Mouse (Mus musculus): Measurements from ENCODE around the gene Gm5767. TPM values are rescaled to one million over a fixed set of nuclear protein-coding genes. Genes with fewer than 3 reads are reported as not detected.

Gene Gm5767
- polyA plus RNA-seq (2017; shearing (Covaris generic)) = not detected

DNA sequence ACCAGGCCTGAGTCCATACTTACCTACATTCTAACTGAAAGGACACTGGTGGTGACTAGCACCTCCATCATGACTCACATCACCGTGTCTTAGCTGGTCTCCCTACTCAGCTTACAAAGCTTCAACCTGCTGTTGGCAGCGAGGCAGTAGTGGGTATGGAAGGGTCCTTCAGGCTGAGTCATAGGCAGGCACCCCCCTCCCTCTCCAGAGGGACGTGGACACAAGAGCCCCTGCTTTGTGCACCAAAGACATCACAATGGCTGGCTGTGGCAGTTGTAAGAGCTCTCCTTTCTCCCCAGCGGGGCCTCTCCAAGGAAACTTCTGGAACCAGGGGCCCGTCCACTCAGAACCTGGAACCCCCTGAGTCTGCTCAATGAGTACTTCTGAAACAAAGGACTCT lies at the start of gene Gm5767:
Gene Gm5767, plus strand, starts transcription at position 301 of the 400 bp plus-strand sequence.

DNA sequence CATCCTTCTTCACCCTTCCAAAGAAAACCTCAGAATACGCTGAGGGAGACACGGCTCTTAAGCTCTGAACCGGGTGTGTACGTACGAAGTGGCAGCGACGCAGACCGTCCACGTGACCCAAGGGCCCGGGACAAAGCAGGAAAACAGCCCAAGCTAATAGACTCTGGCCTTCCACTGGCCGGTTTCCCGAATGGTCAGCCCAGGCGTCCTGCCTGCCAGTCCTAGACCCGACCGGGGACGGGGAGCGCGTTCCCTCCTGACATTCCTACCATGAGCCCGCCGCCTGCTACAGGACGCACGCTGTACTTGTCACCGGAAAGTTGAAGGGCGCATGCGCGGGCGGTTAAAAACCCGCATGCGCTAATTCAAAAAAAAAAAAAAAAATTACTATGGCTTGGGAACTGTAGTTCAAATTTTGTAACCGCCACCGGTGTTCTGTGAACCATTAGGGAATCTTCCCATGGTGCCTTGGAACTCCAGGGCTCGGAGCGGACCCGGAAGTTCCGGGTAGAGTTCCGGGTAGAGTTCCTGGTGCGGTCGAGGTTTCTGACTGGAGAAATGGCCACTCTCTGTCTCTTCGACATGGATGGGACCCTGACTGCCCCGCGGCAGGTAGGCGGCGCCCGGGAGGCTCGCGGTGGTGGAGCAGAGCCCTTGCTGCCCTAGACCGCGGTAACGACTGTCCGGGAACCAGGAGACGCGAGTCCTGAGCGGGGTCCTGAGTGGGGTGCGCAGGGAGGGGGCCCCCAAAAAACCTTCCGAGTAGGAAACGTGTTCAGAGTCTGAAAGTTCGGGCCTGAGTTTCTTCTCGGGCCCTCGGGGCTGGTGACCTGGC lies 43.1 kb upstream of the Gm5767 start, which contains the start of the genes Pmm2 and Tmem186:
Gene Pmm2, plus strand, starts transcription at position 458 of the 835 bp plus-strand sequence.
Gene Tmem186, minus strand, starts transcription at position 496 of the 835 bp plus-strand sequence.

DNA sequence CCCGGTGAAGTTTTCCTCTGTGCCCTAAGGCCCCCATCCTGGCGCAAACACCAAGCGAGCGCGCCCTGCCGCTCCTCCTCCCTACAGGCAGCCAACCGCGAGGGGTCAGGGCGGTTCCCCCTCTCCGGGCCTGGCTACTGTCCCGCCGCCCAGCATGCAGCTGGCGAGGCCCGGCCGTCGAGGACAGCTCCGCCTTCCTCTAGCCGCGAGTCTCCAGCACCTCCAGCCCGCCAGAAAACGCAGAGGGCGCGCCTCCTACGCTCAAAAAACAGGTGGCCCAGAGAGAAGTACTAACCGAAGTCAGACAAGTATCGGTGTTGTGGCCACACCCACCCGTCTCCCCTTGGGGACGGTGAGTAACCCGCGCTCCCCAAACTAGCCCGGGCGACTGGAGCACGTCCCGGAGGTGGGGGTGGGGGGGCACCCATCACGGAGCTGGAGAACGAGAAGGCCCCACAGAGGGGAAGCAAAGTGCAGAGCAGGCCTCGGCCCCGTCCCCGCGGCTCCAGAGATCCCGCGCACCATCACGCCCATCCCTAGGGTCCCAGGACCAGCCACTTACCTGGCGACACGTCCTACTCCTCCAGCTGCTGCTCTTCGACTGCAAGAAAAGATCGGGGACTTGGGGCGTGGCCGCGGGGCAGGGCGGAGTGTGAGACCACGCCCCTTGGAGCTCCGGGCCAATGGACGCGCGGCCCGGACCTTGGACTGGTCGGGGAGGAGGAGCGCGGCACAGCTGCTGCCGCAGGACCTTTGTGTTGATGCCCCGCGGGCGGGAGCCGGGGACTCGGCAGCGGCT lies 8.8 kb upstream of the Gm5767 start, which contains the start of gene Carhsp1:
Gene Carhsp1, minus strand, starts transcription at position 605 of the 799 bp plus-strand sequence.

Other genes starting within 250 kb of the Gm5767 start
- 14.8 TPM for gene Mettl22, start 210.0 kb upstream of the Gm5767 start, polyA plus RNA-seq (2017; shearing (Covaris generic))
- 0.65 TPM for gene Abat, start 167.3 kb upstream of the Gm5767 start, polyA plus RNA-seq (2017; shearing (Covaris generic))
- 83.3 TPM for gene Pmm2, start 43.1 kb upstream of the Gm5767 start, polyA plus RNA-seq (2017; shearing (Covaris generic))
- gene Tmem186, start 43.1 kb upstream of the Gm5767 start, polyA plus RNA-seq (2017; shearing (Covaris generic)) = 12.8 TPM
- gene Carhsp1, start 8.6 kb upstream of the Gm5767 start, polyA plus RNA-seq (2017; shearing (Covaris generic)) = 45.8 TPM
- 137 TPM for gene Usp7, start 111.5 kb downstream of the Gm5767 start, polyA plus RNA-seq (2017; shearing (Covaris generic))
- 76.2 TPM for gene 1810013L24Rik, start 149.3 kb downstream of the Gm5767 start, polyA plus RNA-seq (2017; shearing (Covaris generic))